Mouse (Mus musculus) hindbrain, embryonic 16.5 days (tissue): Measurements from ENCODE around the gene Slc17a7. TPM values are rescaled to one million over a fixed set of nuclear protein-coding genes. Genes with fewer than 3 reads are reported as not detected.
"Not testable (repeated sequence)": the region's sequence is repeated elsewhere in the genome, so short reads cannot be mapped to it uniquely, and the experiment has no call there.

Experiments used
- ATAC-seq: fragments of 200-750 bp; cut with Nextera tagmentation; 2 replicates; pipeline ENCODE4 v1.8.0; 2017; ENCODE audit warnings: moderate TSS enrichment, moderate library complexity
- H3K27ac ChIP-seq: fragments of 300-500 bp; sonication (generic); 2 replicates; pipeline ENCODE4 v1.5.1; 2014; ENCODE audit warnings: low read depth, mild to moderate bottlenecking, control low read depth, low read length, moderate library complexity
- H3K27me3 ChIP-seq: fragments of 300-500 bp; sonication (generic); replicated peaks from 2 replicates; pipeline ENCODE4 v1.6.1; 2014; ENCODE audit warnings: low read length; ENCODE audit not compliant: control insufficient read depth, insufficient read depth
- H3K36me3 ChIP-seq: fragments of 300-500 bp; sonication (generic); 2 replicates; pipeline ENCODE4 v1.6.1; 2014; ENCODE audit warnings: mild to moderate bottlenecking, low read length, moderate library complexity, mixed read lengths; ENCODE audit not compliant: control insufficient read depth, insufficient read depth
- H3K4me1 ChIP-seq: fragments of 300-500 bp; sonication (generic); 2 replicates; pipeline ENCODE4 v1.6.1; 2014; ENCODE audit warnings: low read depth, low read length; ENCODE audit not compliant: control insufficient read depth, insufficient read depth
- H3K4me2 ChIP-seq: fragments of 300-500 bp; sonication (generic); 2 replicates; pipeline ENCODE4 v1.6.1; 2014; ENCODE audit warnings: mild to moderate bottlenecking, low read length, control low read depth, moderate library complexity
- H3K4me3 ChIP-seq: fragments of 300-500 bp; sonication (generic); 2 replicates; pipeline ENCODE4 v1.5.1; 2014; ENCODE audit warnings: mild to moderate bottlenecking, low read length, control low read depth, moderate library complexity
- H3K9ac ChIP-seq: fragments of 300-500 bp; sonication (generic); 2 replicates; pipeline ENCODE4 v1.6.1; 2014; ENCODE audit warnings: low read depth, mild to moderate bottlenecking, control low read depth, low read length, moderate library complexity
- H3K9me3 ChIP-seq: fragments of 300-500 bp; sonication (generic); 2 replicates; pipeline ENCODE4 v1.6.1; 2014; ENCODE audit warnings: mild to moderate bottlenecking, low read length, moderate library complexity; ENCODE audit not compliant: control insufficient read depth
- WGBS: fragments of 180-500 bp; shearing (Covaris S2); extraction: QIAGEN DNeasy Blood & Tissue Kit; methylation state at CpG from one replicate; pipeline ENCODE4 v1.1.7; 2014; 5-methylcytosine and 5-hydroxymethylcytosine counted together
- polyA plus RNA-seq: library from polyadenylated mRNA; unstranded; fragments of >200 nt; fragmentation: Nextera tagmentation; extraction: Ambion mirVana; gene quantifications from 2 replicates; pipeline ENCODE4 v1.2.1, GENCODE M21; 2015

Gene Slc17a7
- polyA plus RNA-seq, 1 experiment from 2014 or later: 1.1 TPM

- Histone ChIP-seq H3K9ac (peak overlapping the region; percentile 1), H3K4me3 (no peak overlapping the region), H3K36me3 (no peaks in the 10 kb centered on the region), H3K27me3 (peaks cover 71% of the 10 kb centered on the region), H3K4me2 (peak overlapping the region; percentile 12; the same call in 1 of the 2 replicates), H3K4me1 (peaks cover 17% of the 10 kb centered on the region), H3K9me3 (no peaks in the 10 kb centered on the region), H3K27ac (no peak overlapping the region)
- 0 out of 2 replicates have a peak, but pooled peaks have one; percentile 5 for ATAC-seq
- WGBS: 2% methylated on average over 19 of the region's 19 CpGs
These were observed 4.2 kb downstream of the Slc17a7 start for GRCm38 (mm10) chr7:45167761-45168445.

GRCm38 (mm10) chr7:45168656-45169055 is 4.9 kb downstream of the Slc17a7 start:
- H3K27me3 ChIP-seq: peaks cover 67% of the 10 kb centered on the region
- ATAC-seq: no peak
- H3K4me2 ChIP-seq: peak overlapping the region; percentile 46
- peaks cover 15% of the 10 kb centered on the region for H3K4me1 ChIP-seq
- no peak overlapping the region; the same call in 1 of the 2 replicates for H3K9ac ChIP-seq
- WGBS: 5% methylated on average over 24 of the region's 24 CpGs
- no peaks in the 10 kb centered on the region for H3K9me3 ChIP-seq
- H3K4me3 ChIP-seq: peak overlapping the region; percentile 24
- H3K27ac ChIP-seq: no peak overlapping the region
- H3K36me3 ChIP-seq: no peaks in the 10 kb centered on the region

- Histone ChIP-seq H3K27ac (no peak overlapping the region), H3K4me2 (no peak overlapping the region), H3K4me1 (peaks cover 11% of the 10 kb centered on the region; the same call in 1 of the 2 replicates), H3K9me3 (no peaks in the 10 kb centered on the region), H3K4me3 (no peak overlapping the region), H3K27me3 (peaks cover 66% of the 10 kb centered on the region), H3K9ac (no peak overlapping the region), H3K36me3 (no peaks in the 10 kb centered on the region)
- WGBS: 91% methylated on average over 3 of the region's 3 CpGs
- no peak for ATAC-seq
These were observed 5.7 kb downstream of the Slc17a7 start for GRCm38 (mm10) chr7:45169495-45169894.

GRCm38 (mm10) chr7:45172974-45173373 is 9.2 kb downstream of the Slc17a7 start:
- H3K4me3 ChIP-seq: no peak overlapping the region
- ATAC-seq: no peak
- peaks cover 69% of the 10 kb centered on the region for H3K27me3 ChIP-seq
- H3K9me3 ChIP-seq: no peaks in the 10 kb centered on the region
- H3K4me2 ChIP-seq: no peak overlapping the region
- 59% methylated on average over 7 of the region's 7 CpGs for WGBS
- H3K36me3 ChIP-seq: no peaks in the 10 kb centered on the region
- no peak overlapping the region for H3K9ac ChIP-seq
- H3K27ac ChIP-seq: no peak overlapping the region
- peaks cover 13% of the 10 kb centered on the region; the same call in 1 of the 2 replicates for H3K4me1 ChIP-seq

GRCm38 (mm10) chr7:45173772-45174171 is 10.0 kb downstream of the Slc17a7 start:
- not testable (repeated sequence) for ATAC-seq, H3K4me3 ChIP-seq, H3K36me3 ChIP-seq, H3K9me3 ChIP-seq, H3K4me1 ChIP-seq, H3K9ac ChIP-seq, H3K27ac ChIP-seq, H3K4me2 ChIP-seq
- H3K27me3 ChIP-seq: peaks cover 69% of the 10 kb centered on the region
- 56% methylated on average over 1 of the region's 1 CpGs for WGBS

GRCm38 (mm10) chr7:45174567-45175280 is 11.0 kb downstream of the Slc17a7 start:
- peak overlapping the region; percentile 34 for H3K4me2 ChIP-seq

GRCm38 (mm10) chr7:45175398-45175797 is 11.6 kb downstream of the Slc17a7 start:
- Histone ChIP-seq H3K27me3 (peaks cover 71% of the 10 kb centered on the region), H3K9ac (no peak overlapping the region), H3K36me3 (no peaks in the 10 kb centered on the region), H3K27ac (no peak overlapping the region), H3K9me3 (no peaks in the 10 kb centered on the region), H3K4me2 (no peak overlapping the region), H3K4me1 (peaks cover 7% of the 10 kb centered on the region; the same call in 1 of the 2 replicates), H3K4me3 (no peak overlapping the region)
- WGBS: 5% methylated on average over 13 of the region's 13 CpGs
- ATAC-seq: no peak

More at GRCm38 (mm10) chr7:45174567-45175280, 11.0 kb downstream of the Slc17a7 start:
- H3K9ac ChIP-seq: peak overlapping the region; percentile 38
- 3% methylated on average over 23 of the region's 29 CpGs for WGBS
- peak overlapping the region; percentile 12; the same call in 1 of the 2 replicates for H3K4me3 ChIP-seq
- H3K9me3 ChIP-seq: no peaks in the 10 kb centered on the region
- H3K4me1 ChIP-seq: peaks cover 7% of the 10 kb centered on the region; the same call in 1 of the 2 replicates
- no peak for ATAC-seq
- H3K27ac ChIP-seq: no peak overlapping the region
- H3K27me3 ChIP-seq: peaks cover 70% of the 10 kb centered on the region
- H3K36me3 ChIP-seq: no peaks in the 10 kb centered on the region

- Histone ChIP-seq H3K27me3 (peaks cover 71% of the 10 kb centered on the region), H3K4me3 (peak overlapping the region; percentile 26; the same call in 1 of the 2 replicates), H3K36me3 (no peaks in the 10 kb centered on the region), H3K9ac (no peak overlapping the region), H3K4me1 (peaks cover 7% of the 10 kb centered on the region; the same call in 1 of the 2 replicates), H3K4me2 (peak overlapping the region; percentile 47), H3K9me3 (no peaks in the 10 kb centered on the region), H3K27ac (no peak overlapping the region)
- 2% methylated on average over 23 of the region's 23 CpGs for WGBS
- no peak for ATAC-seq
These were observed 12.2 kb downstream of the Slc17a7 start for GRCm38 (mm10) chr7:45175929-45176328.

GRCm38 (mm10) chr7:45176356-45176755 is 12.6 kb downstream of the Slc17a7 start:
- H3K27me3 ChIP-seq: peaks cover 74% of the 10 kb centered on the region
- peak overlapping the region; percentile 47 for H3K4me2 ChIP-seq
- H3K4me3 ChIP-seq: peak overlapping the region; percentile 26
- ATAC-seq: no peak
- no peaks in the 10 kb centered on the region for H3K9me3 ChIP-seq
- no peak overlapping the region; the same call in 1 of the 2 replicates for H3K9ac ChIP-seq
- no peak overlapping the region for H3K27ac ChIP-seq
- 2% methylated on average over 31 of the region's 31 CpGs for WGBS
- peaks cover 9% of the 10 kb centered on the region for H3K4me1 ChIP-seq
- no peaks in the 10 kb centered on the region for H3K36me3 ChIP-seq
